Comparison of ENCODE assay signal across 8 mouse cellular contexts in the genomic region with DNA sequence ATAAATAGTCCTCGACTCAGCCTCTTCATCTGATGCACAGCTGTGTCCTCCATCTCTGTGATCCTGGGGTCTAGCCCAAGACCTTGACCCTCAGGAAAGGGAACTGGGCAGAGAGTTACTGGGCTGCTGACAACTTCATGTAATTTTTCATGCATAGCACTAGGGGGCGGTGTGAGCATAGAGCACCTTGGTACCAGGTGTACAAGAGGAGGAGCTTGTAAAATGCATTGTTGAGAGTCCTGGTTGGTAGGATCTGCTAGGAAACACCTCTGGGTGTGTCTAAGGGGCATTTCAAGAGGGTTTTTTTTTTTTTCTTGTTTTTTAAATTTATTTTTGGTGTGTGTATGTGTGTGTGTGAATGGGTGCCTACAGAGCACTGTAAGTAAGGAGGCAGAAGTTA.
A peak's percentile ranks its signal among the peaks of the same experiment; 100 is the strongest.
DNase-seq lines count a peak whose midpoint lies in the region; ATAC-seq and TF ChIP-seq lines count a peak whose summit lies in the region.

No protein-coding gene starts in this region.

- DNase-seq in heart, postnatal 4 days, result peak; percentile 29
- DNase-seq in thymus, adult 2 months, result peak; percentile 12
- DNase-seq in thymus, postnatal 36 days, result no peak
- DNase-seq in lung, postnatal 25 days (ENCODE audit: low spot score), result peak; percentile 23
- DNase-seq in gastrocnemius, postnatal 4 days (ENCODE audit: low spot score in 2 of 2), result no peak

- 0 out of 2 replicates have a peak, but pooled peaks cover 1% of the 10 kb centered on the region for H3K4me1 ChIP-seq in heart, embryonic 12.5 days (replicated peaks)
- H3K4me1 ChIP-seq in thymus, adult 2 months (replicated peaks; ENCODE audit: control insufficient read depth, insufficient read depth, low read length), result no peaks in the 10 kb centered on the region

- no peaks in the 10 kb centered on the region for H3K9me3 ChIP-seq in heart, embryonic 12.5 days (replicated peaks)

- ATAC-seq in heart, embryonic 12.5 days (ENCODE audit: insufficient number of reproducible peaks, low FRiP score), result no peak
- ATAC-seq in common myeloid progenitor, adult 5-6 weeks (replicated peaks; ENCODE audit: low read depth, poor library complexity, severe bottlenecking), result 0 out of 2 replicates have a peak, but pooled peaks have one; percentile 45
- no peak for ATAC-seq in erythroid progenitor cell, adult 5-6 weeks (replicated peaks; ENCODE audit: low FRiP score, poor library complexity, severe bottlenecking)

- H3K4me2 ChIP-seq in heart, embryonic 12.5 days, result no peak overlapping the region

- TF ChIP-seq POLR2A in thymus, adult 2 months (IDR thresholded peaks at IDR 0.05; ENCODE audit: control insufficient read depth, extremely low read depth, insufficient read depth, low read length, poor library complexity), result no peak

- no peak for TF ChIP-seq CTCF in thymus, adult 2 months (IDR thresholded peaks at IDR 0.05; ENCODE audit: borderline replicate concordance, control insufficient read depth, extremely low read depth, insufficient read depth, low read length, poor library complexity)

- H3K27me3 ChIP-seq in heart, embryonic 12.5 days (replicated peaks), result no peaks in the 10 kb centered on the region
- no peaks in the 10 kb centered on the region for H3K27me3 ChIP-seq in thymus, adult 2 months (ENCODE audit: control insufficient read depth, insufficient read depth, low read length)

- no peak overlapping the region for H3K4me3 ChIP-seq in heart, embryonic 12.5 days
- no peak overlapping the region for H3K4me3 ChIP-seq in thymus, adult 2 months (ENCODE audit: control insufficient read depth, insufficient read depth, low read length)

- WGBS in heart, embryonic 12.5 days, result 9% methylated on average over 2 of the region's 2 CpGs
- 9% methylated on average over 2 of the region's 2 CpGs for WGBS in thymus, adult 2 months

- no peak overlapping the region for H3K27ac ChIP-seq in heart, embryonic 12.5 days (ENCODE audit: poor library complexity, severe bottlenecking)
- no peak overlapping the region for H3K27ac ChIP-seq in thymus, adult 2 months (ENCODE audit: control insufficient read depth, insufficient read depth, low read length)

- no peak overlapping the region for H3K9ac ChIP-seq in heart, embryonic 12.5 days

- no peaks in the 10 kb centered on the region for H3K36me3 ChIP-seq in heart, embryonic 12.5 days
- no peaks in the 10 kb centered on the region for H3K36me3 ChIP-seq in thymus, adult 2 months (ENCODE audit: control insufficient read depth, insufficient read depth, low read length)

Comparison
In these comparisons a context has a peak if more than half of its experiments do, and no peak if none do; other contexts are left out.
1. DNase-seq: peak in heart, postnatal 4 days (single experiment), thymus, adult 2 months (single experiment) and lung, postnatal 25 days (single experiment); none in thymus, postnatal 36 days (0 of 2) and gastrocnemius, postnatal 4 days (0 of 2).